Mouse (Mus musculus): ENCODE measurements around the gene Prx.

The Prx gene

DNA sequence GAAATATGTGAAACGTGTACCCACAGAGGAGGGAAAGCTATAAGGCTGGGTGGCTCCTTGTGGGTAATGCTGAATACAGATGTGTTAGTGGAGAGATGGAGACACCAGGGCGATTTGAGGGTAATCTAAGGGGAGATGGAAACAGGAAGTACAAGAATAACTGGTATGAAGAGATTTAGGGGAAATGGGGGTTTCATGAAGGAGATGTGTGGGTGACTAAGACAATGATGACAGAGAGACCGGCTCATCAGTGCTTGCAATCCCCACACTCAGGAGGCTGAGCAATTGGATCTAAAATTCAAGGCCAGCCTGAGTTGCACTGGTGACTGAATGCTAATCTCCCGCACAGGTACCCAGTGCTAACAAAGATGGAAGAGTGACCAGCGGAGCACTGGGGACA lies 52.9 kb downstream of the Prx start:
- in situ Hi-C loops (cut with MboI, MseI), result no loop called here

DNA sequence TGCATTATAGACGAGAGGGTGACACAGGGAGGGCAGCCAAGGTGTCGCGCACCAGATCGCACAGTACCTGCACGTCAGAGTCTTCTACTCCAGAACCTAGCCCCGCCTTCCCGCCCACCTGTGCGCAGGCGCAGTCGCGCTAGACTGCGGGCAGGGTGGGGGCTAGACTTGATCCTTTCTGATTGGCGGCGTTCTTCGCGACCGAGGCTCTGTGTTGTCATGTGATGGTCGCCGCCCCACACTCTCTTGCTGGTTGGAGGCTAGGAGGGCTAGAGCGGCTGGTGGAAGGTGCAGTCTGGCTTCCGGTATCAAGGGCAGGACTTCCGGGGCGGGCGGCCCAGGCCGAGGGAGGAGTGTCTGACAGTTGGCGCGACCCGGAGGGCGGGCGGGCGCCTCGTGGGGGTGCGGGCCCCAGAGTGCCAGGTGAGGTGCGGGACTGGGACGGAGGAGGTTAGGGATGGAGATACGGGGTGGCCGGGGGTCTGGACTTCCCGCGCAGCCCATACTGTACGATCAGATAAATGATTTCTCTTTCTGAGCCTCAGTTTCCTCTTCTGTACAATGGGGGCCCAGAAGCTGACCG lies 53.9 kb downstream of the Prx start, which contains the start of the genes Pld3 and 2310022A10Rik:
Gene Pld3, minus strand, starts transcription at position 288 of the 583 bp plus-strand sequence.
Gene 2310022A10Rik, plus strand, starts transcription at position 303 of the 583 bp plus-strand sequence.
- in situ Hi-C loops (cut with MboI, MseI), result no loop called here

DNA sequence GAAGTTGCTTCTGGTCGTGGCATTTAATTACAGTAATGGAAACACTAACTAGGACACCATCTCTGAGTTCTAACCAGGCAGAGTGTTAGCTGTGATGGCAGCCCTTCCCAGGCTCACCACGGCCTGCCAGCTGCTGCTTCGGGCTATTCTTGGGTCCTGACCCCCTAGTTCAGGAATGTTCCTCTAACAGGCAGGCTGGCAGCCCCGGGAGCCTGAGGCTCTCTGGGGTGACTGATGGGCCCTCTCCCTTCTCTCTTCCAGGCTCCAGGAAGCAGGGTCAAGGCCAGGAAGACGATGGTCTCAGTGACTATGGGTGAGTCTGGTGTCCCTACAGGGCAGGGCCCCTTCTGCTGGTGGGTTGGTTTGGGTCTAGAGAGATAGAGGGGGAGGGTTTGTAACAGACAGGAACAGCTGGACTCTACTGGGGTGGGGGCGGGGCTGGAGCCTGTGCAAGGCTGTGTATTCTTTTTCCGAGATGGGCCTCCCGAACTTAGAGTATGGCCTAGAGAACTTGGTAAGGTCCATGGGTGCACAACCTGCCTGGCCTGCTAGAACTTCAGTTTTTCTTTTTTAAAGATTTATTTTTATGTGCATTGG lies 61.3 kb downstream of the Prx start:
- in situ Hi-C loops (cut with MboI, MseI), result no loop called here

GRCm38 (mm10) chr7:27560978-27561377 lies 61.9 kb downstream of the Prx start:
- in situ Hi-C loops (cut with MboI, MseI), result no loop called here

Data from regulatory T cell (primary cell).